Mouse (Mus musculus) C2C12 (cell line): ENCODE measurements around the gene Tpst2. TPM values are rescaled to one million over a fixed set of nuclear protein-coding genes. Genes with fewer than 3 reads are reported as not detected.

Source experiments
- H3K27me3 ChIP-seq: one replicate; pipeline ENCODE4 v1.6.1; 2011; ENCODE audit not compliant: control insufficient read depth, insufficient read depth, insufficient read length
- H3K36me3 ChIP-seq: one replicate; pipeline ENCODE4 v1.6.1; 2011; ENCODE audit not compliant: control insufficient read depth, insufficient read depth
- H3K4me3 ChIP-seq: one replicate; pipeline ENCODE4 v1.5.1; 2011; ENCODE audit warnings: mild to moderate bottlenecking, control low read depth; ENCODE audit not compliant: poor library complexity, insufficient read depth, severe bottlenecking
- H3K79me2 ChIP-seq: one replicate; pipeline ENCODE4 v1.6.1; 2011; ENCODE audit not compliant: control insufficient read depth, insufficient read depth
- H3K79me3 ChIP-seq: one replicate; pipeline ENCODE4 v1.6.1; 2011; ENCODE audit warnings: low read depth, control low read depth
- H3ac ChIP-seq: one replicate; pipeline ENCODE3; 2011; ENCODE audit warnings: low read depth; ENCODE audit not compliant: control insufficient read depth, insufficient read length
- CEBPB ChIP-seq: IDR thresholded peaks from one replicate; pipeline ENCODE4 v1.6.1; 2011; ENCODE audit warnings: low read depth, mild to moderate bottlenecking, control low read depth, moderate library complexity
- CTCF ChIP-seq: IDR thresholded peaks from one replicate; pipeline ENCODE4 v1.5.1; 2011; ENCODE audit not compliant: control insufficient read depth, insufficient read depth, insufficient read length
- FOSL1 ChIP-seq: IDR thresholded peaks from one replicate; pipeline ENCODE4 v1.8.0; 2011; ENCODE audit warnings: mild to moderate bottlenecking, low read length; ENCODE audit not compliant: poor library complexity, insufficient read depth, severe bottlenecking
- MAX ChIP-seq: IDR thresholded peaks from one replicate; pipeline ENCODE4 v1.6.1; 2011; ENCODE audit warnings: mild to moderate bottlenecking, control low read depth
- MYOD1 ChIP-seq: IDR thresholded peaks from one replicate; pipeline ENCODE4 v1.6.1; 2011; ENCODE audit warnings: low read depth; ENCODE audit not compliant: control insufficient read depth, insufficient read length
- MYOG ChIP-seq: IDR thresholded peaks from one replicate; pipeline ENCODE4 v1.6.1; 2011; ENCODE audit not compliant: control insufficient read depth, insufficient read length; ENCODE audit errors: extremely low read depth
- USF1 ChIP-seq: IDR thresholded peaks from one replicate; pipeline ENCODE4 v1.6.1; 2011; ENCODE audit warnings: low read depth, mild to moderate bottlenecking, control low read depth, moderate library complexity
- polyA plus RNA-seq: library from polyadenylated mRNA; unstranded; fragments of >200 nt; fragmentation: generic; extraction: Trizol; gene quantifications from one replicate; pipeline ENCODE4 v1.2.1, GENCODE M21; 2012; ENCODE audit warnings: missing spikeins

Gene Tpst2
- polyA plus RNA-seq, 1 experiment, result 155 TPM

DNA sequence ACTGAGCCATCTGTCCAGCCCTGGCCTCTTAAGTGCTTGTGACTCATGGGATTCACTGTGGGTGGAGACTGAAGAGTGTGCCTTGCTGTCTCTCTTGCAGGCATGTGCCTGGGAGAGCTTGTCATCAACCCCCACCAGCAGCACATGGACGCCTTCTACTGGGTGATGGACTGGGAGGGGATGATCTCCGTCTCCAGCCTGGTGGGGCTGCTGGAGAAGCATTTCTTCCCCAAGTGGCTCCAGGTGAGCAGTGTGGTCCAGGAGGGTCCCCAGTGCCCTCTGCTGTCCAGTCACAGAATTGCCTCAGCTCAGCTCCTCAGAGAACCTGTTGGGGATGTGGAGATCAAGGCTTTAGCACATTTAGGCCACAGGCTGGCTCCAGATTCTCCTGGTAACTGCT lies 59.0 kb downstream of the Tpst2 start:
- TF ChIP-seq MYOD1 (no peak), CTCF (peak; percentile 37), MYOG (no peak), FOSL1 (no peak), CEBPB (no peak), MAX (peak; percentile 67), USF1 (no peak)
- Histone ChIP-seq H3K79me3 (no peaks in the 10 kb centered on the region), H3K36me3 (peaks cover 86% of the 10 kb centered on the region)

DNA sequence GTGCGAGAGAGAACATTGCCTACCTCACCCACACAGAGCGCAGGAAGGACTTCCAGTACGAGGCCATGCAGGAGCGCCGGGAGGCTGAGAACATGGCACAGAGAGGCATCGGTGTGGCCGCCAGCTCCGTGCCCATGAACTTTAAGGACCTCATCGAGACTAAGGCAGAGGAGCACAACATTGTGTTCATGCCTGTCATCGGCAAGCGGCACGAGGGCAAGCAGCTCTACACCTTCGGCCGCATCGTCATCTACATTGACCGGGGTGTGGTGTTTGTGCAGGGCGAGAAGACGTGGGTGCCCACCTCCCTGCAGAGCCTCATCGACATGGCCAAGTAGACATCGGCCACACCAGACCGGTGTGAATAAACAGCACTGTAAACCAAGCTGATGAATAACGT lies 60.5 kb downstream of the Tpst2 start:
- Histone ChIP-seq H3K4me3 (no peak overlapping the region), H3K36me3 (peaks cover 71% of the 10 kb centered on the region), H3ac (no peak overlapping the region), H3K27me3 (no peaks in the 10 kb centered on the region), H3K79me2 (peaks cover 2% of the 10 kb centered on the region), H3K79me3 (peaks cover 3% of the 10 kb centered on the region)
- no peak for TF ChIP-seq USF1

More for the DNA sequence above, 59.0 kb downstream of the Tpst2 start:
- no peaks in the 10 kb centered on the region for H3K79me2 ChIP-seq
- no peak overlapping the region for H3ac ChIP-seq
- H3K27me3 ChIP-seq, result no peaks in the 10 kb centered on the region
- no peak overlapping the region for H3K4me3 ChIP-seq

DNA sequence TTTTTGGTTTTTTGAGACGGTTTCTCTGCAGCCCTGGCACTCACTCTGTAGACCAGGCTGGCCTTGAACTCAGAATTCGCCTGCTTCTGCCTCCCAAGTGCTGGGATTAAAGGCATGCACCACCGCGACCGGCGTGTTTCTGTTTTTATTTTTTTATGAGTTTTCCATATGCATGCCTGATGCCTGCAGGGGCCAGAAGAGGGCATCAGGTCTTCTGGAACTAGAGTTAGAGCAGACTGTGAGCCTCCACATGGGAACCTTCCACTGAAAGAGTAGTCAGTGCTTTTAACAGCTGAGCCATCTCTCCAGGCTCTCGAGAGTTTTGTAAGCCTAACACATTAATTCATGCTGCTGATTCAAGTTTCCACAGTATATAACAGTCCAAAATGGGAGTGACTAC lies 62.7 kb downstream of the Tpst2 start:
- H3K27me3 ChIP-seq, result no peaks in the 10 kb centered on the region
- H3K4me3 ChIP-seq, result no peak overlapping the region
- peaks cover 22% of the 10 kb centered on the region for H3K79me2 ChIP-seq
- peaks cover 7% of the 10 kb centered on the region for H3K79me3 ChIP-seq
- H3K36me3 ChIP-seq, result peaks cover 51% of the 10 kb centered on the region
- no peak for TF ChIP-seq MYOD1
- no peak for TF ChIP-seq MAX
- no peak for TF ChIP-seq MYOG
- TF ChIP-seq USF1, result no peak
- no peak for TF ChIP-seq CEBPB
- no peak for TF ChIP-seq CTCF
- TF ChIP-seq FOSL1, result no peak
- no peak overlapping the region for H3ac ChIP-seq

DNA sequence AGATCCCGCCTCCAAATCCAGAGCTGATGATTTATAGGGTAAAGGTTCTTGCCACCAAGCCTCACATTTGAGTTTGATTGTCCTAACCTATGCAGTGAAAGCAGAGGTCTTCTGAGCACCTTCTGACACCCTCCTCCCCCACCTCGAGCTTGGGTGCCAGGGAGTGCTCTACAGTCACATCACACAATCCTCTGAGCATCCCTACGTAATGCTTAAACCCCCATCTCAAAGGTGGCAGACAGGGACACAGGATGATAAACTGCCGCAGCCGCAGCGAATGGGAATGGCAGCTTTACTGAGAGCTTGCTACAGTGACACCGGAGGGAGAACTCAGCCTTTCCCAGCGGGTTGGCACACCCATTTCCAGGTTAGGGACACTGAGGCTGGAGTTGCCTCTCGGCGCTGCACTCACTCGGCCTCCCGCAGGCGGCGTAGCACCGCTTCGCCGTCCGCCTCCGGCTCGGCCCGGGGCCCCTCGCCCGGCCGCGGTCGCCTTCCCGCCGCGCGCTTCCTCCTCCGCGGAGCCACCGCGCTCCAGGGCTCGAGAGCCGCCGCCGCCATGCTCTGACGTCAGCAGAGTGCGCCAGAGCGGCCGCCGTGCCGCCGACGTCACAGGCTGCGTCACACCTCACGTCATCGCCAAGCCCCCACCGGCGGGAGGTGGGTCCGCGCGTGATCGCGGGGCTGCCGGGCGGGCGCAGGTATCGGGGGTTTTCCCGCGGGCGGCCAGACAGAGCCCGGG lies 66.1 kb downstream of the Tpst2 start, which contains the start of the genes Srrd and Hps4:
Srrd (minus strand) TSS at position 578 of the 742 bp plus-strand sequence.
Hps4 (plus strand) TSS at position 621 of the 742 bp plus-strand sequence.
- peaks cover 22% of the 10 kb centered on the region for H3K79me2 ChIP-seq
- no peaks in the 10 kb centered on the region for H3K27me3 ChIP-seq
- TF ChIP-seq CEBPB (no peak), CTCF (peak; percentile 1)
- peak within 1 kb of the TSS; percentile 78 for H3K4me3 ChIP-seq
- H3K79me3 ChIP-seq, result peaks cover 7% of the 10 kb centered on the region
- peaks cover 22% of the 10 kb centered on the region for H3K36me3 ChIP-seq
- H3ac ChIP-seq, result peak within 1 kb of the TSS; percentile 78

DNA sequence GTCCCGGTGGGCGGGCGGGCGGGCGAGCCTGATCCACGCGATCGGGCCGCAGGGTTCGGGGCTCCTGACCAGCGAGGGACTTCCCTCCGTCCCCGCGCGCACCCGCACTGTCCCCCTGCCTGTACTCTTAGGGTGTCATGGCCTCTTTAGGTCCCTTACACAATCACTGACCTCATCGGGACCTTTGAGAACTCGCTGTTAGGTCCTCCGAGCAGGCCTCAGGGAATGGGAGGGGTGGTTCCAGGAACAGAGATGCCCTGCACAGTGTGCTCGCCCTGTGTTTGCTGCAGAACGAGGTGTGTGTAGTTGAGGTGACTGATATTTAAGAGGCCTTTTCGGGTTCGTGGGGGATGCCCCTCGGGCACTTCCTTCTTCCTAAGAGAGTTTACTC lies 66.7 kb downstream of the Tpst2 start:
- TF ChIP-seq MAX, result no peak
- no peak for TF ChIP-seq FOSL1
- TF ChIP-seq MYOD1, result no peak
- no peak for TF ChIP-seq CTCF
- TF ChIP-seq MYOG, result no peak
- TF ChIP-seq CEBPB, result no peak
- TF ChIP-seq USF1, result no peak
- Histone ChIP-seq H3K36me3 (peaks cover 17% of the 10 kb centered on the region), H3K79me3 (peaks cover 7% of the 10 kb centered on the region), H3K27me3 (no peaks in the 10 kb centered on the region), H3K79me2 (peaks cover 22% of the 10 kb centered on the region), H3ac (peak overlapping the region; percentile 78), H3K4me3 (peak overlapping the region; percentile 78)

DNA sequence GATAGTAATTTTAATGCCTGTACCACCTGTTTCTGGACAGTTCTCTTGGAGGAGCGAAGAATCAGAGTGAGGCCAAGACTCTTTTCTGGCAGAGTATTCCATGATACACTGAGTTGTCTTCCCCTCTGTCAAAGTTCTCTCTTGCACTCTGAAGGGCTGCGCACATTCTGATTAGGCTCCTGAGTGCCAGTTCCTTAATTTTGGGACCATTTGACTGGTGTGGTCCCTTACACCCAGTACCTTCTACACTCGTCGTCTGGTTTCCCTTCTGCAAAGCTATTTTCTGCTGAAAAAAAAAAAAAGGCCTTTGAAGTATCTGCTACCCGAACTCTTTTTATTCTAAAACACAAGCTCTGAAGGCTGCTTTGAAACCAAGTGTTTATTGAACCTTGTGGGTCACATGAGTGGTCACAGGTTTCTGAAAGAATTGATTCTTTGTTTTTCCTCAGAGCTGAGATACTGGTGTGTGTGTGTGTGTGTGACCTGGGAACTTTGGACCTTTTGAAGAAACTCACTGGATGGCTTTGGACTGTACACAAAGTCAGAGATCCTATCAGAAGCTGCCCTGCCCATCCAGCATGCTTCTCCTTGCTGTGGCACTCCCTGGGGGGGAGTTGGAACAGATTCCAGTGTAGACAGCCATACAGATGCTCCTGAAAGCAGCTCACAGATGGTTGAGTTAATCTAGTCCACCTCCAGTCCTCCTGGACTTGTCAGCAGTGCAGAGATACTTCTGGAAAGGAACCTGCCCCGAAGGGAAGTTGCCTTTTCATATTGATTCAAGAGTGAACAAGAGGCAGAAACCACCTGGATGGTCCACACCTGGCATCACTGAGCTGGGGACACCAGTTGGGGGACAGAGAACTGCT lies 67.8 kb downstream of the Tpst2 start:
- no peaks in the 10 kb centered on the region for H3K27me3 ChIP-seq
- no peak overlapping the region for H3K4me3 ChIP-seq
- peaks cover 8% of the 10 kb centered on the region for H3K36me3 ChIP-seq
- TF ChIP-seq MAX, result no peak
- TF ChIP-seq MYOG, result no peak
- H3K79me2 ChIP-seq, result peaks cover 22% of the 10 kb centered on the region
- H3ac ChIP-seq, result no peak overlapping the region
- H3K79me3 ChIP-seq, result peaks cover 7% of the 10 kb centered on the region
